Mouse (Mus musculus): ENCODE data around the gene Nrip1. TPM values are rescaled to one million over a fixed set of nuclear protein-coding genes. Genes with fewer than 3 reads are reported as not detected.

The Nrip1 gene
- total RNA-seq, 2 experiments from 2014 or later: 12.2 to 21.6 TPM

DNA sequence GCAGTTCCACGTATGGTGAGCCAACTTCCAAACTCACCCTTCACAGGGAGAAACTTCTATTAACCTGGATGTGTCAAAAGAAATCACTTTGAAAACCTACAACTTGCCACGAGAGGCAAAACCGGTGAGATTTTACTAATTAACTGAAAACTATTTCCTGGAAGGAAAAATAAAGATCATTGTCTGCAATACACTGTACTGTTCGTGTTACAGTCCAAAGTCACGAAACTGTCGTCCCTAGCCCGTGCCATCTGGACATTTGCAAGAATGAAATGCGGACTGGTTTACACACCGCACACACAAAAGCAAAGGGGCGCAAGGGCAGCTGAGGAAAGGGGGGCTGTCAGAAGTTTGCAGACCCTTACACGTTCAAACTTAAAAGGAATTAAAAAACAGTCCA is 24.6 kb downstream of the Nrip1 start:
- ATAC-seq (ENCODE audit: poor library complexity, severe bottlenecking): no peak

DNA sequence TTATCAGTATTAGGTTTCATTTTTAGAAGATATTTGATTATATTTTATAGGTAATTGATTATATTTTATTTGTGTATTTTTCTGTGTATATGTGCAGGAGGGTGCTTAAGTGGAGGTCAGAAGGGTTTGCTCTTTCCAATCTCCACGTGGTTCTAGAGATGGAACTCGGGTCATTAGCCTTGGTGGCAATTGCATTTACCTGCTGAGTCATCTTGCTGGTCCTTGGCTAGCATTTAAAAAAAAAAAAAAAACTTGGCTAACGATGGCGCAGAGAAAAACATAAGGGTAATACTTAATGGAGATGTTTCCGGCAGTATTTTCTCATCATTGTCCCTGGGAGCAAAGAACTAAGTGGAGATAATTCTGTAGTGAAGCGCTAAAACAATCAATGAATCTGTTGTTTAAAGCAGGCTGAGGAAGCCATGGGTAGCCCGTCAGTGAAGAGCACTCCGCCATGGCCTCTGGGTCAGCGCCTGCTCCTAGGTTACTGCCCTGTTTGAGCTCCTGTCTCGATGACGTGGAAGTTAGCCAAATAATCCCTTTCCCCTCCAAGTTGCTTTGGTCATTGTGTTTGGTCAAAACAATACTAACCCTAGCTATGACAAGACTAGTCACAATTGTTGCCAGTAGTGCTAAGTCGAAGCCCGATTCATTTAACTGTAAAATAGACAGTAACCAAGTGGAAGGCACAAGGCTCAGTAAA is 25.8 kb downstream of the Nrip1 start:
- ATAC-seq (ENCODE audit: poor library complexity, severe bottlenecking): no peak

DNA sequence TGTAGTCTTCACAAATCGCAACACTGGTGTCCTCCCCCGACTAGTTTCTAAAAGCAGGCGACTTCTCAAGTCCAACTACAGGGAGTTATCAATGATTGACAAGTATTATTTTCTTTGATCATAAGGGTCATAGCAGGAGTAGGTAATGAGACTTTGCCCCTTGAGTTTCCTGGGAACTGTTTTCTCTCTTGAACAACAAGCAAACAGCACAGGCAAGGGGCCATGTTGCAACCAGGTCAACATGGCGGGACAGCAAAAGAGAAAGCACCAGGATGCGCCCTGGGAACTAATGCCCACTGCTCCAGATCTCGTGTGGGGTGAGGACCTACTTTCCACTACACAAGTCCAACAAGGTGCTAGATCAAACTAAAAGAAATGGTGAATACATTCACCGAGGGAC is 27.3 kb downstream of the Nrip1 start:
- ATAC-seq (ENCODE audit: poor library complexity, severe bottlenecking): no peak

DNA sequence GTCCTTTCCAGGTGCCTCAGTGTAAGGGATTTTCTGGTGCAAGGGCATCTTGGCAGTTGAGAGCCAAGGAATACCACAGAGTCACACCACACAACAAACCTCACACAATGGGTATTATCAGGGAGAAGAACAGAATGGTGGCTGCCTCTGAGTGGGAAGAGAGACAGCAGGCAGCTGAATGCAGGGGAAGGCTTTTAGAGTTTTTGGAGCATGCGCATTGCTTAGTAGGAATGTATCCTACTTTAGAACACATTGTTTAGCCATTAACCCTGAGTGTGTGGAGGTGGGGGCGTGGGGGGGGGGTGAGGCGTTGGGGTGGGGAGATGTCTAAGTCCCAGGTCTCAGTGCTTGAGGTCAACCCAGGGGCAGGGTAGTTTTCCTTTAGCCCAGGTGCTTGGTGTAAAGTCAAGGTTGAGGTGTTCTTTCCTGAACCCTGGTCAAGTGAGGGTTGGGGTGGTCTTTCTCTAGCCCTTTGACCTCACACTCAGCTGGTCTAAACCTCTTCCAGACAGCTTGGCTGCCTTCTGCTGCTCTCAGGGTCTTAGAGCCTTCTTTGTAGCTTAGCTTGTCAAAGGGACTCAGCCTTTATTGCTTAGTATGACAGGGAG is 28.8 kb downstream of the Nrip1 start:
- ATAC-seq (ENCODE audit: poor library complexity, severe bottlenecking): no peak

DNA sequence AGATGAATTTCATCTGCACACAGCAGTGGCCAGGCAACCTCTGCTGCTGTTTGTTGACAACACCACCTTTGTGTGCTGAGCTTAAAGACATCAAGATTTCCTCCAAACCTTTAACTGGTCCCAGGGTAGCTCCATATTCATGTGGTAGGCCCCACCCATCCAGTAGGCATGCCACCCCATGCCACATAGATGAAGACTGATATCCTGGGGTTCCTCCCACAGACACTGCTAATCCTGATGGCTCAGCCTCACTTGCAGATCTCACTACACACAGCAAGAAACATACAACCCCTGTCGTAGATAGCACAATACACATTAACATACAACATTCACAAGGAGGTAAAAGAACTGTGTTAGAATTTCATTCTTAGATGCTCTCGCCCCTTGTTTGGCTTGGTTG is 29.6 kb downstream of the Nrip1 start:
- ATAC-seq (ENCODE audit: poor library complexity, severe bottlenecking): no peak

DNA sequence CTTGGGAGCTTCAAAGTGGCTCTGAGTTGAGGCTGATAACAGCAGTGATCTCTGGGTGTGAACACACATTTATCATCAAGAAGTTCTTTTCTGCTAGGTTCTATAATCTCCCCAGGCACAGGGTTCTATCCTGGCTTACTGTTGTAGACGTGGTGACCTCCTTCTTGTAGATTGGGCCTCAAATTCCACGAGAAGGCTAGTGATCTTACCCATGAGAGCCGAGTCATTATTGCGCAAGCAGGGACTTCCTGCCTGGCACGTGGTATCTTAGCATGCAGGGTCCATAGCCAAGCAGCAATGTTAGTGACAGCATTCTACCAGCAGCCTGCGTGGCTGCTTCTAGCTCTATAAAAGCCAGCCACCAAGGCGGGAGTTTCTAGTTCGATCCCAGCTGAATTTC is 32.0 kb downstream of the Nrip1 start:
- ATAC-seq (ENCODE audit: poor library complexity, severe bottlenecking): peak; percentile 69

DNA sequence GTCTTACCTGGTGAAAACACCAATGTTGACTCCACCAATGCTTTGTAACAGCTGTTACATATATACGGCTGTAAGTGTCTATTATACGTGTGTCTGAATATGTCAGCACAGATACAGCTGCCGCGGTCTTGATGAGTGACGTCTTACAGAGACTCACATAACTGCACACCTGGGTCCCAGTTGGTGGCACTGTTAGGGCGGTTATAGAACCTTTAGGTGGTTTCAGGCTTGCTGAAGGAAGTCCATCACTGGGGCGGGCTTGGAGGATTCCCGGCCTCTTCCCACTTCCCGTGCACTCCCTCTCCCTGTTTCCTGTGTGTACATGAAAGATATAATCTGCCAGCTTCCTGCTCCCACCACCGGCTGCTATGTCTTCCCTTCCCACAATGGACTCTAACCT is 34.4 kb downstream of the Nrip1 start:
- ATAC-seq (ENCODE audit: poor library complexity, severe bottlenecking): no peak

DNA sequence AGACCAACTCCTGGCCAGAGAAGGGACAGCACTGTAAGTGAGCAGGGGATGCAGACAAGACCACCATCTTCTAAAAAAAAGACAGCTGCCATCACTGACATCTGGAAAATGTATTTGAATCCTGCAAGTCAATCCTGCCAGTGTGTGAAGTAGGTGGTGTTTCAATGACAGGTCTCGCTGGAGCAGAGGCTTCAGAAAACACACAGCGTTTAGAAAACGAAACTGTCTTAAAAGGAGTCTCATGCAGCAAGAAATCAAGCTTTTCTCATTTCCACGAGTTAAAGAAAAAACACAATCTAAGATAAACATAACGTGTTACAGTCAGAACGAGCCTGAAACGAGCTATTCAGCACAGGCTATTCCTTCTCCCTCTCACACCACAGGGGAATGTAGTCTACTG is 36.3 kb downstream of the Nrip1 start:
- ATAC-seq (ENCODE audit: poor library complexity, severe bottlenecking): no peak

DNA sequence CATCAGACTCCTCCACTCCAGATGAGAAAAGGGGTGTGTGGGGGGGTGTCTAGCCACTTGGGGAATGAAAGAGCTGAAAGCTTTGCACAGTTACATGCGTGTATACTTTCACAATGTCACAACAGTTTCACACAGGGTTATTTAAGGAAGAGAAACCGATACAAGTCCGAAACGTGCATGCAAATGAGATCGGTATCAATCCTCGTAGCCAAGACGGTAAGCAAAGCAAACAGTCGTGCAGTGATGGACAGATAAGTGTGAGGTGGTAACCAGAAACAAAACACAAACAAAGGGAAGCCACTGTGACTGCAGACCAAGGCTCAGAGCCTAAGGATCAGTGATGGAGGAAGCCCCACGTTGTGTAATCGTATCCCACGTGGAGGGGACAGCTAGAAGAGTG is 36.7 kb downstream of the Nrip1 start:
- peak; percentile 77 for ATAC-seq (ENCODE audit: poor library complexity, severe bottlenecking)

DNA sequence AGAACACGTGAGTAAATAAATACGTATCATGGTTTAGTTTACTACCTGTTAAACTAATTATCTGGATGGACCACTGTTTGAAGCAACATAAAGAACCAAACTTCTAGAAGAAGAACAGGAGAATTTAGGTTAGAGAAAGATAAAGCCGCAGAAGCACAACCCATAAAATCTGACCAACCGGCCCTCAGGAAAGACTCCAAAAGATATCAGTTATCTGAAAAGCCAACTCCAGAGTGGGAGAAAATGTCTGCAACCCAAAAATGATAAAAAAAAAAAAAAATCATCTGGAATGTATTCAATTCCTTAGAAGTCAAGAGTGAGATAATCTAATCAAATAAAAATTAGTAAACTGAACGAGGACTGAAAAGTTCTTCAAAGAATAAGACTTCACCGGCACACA is 37.7 kb downstream of the Nrip1 start:
- no peak for ATAC-seq (ENCODE audit: poor library complexity, severe bottlenecking)

DNA sequence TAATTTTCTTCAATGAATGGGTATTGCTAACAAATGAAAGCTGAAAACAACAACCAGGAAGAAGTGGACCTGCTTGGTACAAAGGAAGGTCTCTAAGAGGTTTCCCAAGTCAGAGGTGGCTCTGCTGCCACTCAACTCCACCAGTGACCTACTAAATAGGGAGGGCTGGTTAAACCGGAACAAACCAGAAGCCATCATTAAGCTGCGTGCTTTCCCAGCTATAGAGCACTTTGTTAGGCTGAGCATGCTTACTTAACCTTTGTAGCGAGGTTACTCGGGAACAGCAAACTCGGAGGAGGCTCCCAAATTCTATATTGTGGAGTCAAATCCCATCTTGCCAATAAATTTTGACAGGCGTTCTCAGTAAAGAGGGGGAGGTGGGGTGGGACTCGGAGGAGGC is 41.5 kb downstream of the Nrip1 start:
- ATAC-seq (ENCODE audit: poor library complexity, severe bottlenecking): no peak

DNA sequence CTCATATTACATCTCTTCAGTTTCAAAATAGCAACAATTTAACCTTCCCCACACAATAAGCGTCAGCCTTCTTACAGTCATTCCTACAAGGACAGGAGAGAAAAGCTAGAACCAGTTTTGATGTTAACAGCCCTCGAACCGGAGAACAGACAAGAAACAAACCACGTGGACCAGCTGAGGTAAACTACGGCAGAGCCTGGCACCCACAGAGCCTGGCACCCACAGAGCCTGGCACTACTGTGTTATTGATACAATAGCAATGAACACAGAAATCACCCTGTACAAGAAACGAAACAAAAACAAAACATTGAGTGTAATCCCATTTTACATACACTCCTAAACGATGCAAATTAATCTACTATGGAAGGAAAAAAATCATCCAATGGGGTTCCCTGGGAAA is 42.4 kb downstream of the Nrip1 start:
- no peak for ATAC-seq (ENCODE audit: poor library complexity, severe bottlenecking)

DNA sequence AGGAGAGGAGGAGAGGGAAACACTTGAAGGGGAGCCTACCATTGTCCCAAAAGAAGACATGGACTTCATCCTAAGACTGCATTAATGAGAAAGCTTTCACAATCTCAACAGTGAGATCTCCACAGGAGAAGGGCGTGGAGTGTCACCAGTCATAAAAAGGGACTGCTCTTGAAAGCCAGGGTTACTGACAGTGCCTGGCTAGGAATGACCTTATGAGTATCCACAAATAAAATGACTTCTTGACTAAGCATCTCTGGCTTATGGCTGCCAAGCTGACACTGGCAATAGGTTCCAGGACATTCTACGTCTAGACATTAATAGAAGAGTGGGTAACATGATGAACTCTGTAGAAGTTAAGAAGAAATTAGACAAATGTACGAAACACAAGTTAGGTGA is 48.3 kb downstream of the Nrip1 start:
- ATAC-seq (ENCODE audit: poor library complexity, severe bottlenecking): no peak

DNA sequence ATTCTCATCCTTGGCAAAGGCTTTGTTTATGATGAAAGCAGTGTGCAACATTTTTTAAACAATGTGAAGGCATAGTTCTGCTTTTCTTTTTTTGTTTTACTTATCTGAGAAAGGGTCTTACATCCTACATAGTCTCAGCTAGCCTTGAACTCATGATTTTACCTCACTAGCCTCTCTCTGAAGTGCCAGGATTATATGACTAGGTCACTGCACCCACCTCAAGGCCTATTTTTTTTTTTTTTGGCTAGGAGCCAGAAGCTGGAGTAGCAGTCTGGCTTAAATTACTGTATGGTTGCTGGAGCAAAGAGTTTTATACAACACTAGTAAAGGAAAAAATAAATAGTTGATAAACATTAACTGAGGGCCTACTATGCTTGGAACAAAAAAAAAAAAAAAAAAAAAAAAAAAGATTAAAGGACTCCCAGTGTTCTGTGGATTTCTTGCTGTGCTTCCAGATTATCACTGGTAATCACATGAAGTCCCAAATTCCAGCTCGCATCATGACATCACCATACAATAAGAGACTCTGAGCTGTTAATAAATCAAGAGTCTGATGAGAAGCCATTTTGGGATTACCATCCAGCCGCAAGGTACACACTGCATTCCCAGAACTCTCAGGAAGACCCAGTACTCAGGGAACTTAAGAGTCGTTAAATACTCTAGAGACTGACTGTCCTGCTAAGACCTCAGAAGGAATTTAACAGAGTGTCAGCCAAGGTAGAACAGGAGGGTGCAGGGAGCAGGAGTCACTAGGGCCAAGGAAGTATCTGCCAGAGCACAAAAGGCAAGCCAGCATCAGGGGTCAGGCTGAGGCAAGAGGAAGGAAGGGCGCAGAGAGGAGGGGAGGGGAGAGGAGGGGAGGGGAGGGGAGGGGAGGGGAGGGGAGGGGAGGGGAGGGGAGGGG is 49.0 kb downstream of the Nrip1 start:
- ATAC-seq (ENCODE audit: poor library complexity, severe bottlenecking): no peak

DNA sequence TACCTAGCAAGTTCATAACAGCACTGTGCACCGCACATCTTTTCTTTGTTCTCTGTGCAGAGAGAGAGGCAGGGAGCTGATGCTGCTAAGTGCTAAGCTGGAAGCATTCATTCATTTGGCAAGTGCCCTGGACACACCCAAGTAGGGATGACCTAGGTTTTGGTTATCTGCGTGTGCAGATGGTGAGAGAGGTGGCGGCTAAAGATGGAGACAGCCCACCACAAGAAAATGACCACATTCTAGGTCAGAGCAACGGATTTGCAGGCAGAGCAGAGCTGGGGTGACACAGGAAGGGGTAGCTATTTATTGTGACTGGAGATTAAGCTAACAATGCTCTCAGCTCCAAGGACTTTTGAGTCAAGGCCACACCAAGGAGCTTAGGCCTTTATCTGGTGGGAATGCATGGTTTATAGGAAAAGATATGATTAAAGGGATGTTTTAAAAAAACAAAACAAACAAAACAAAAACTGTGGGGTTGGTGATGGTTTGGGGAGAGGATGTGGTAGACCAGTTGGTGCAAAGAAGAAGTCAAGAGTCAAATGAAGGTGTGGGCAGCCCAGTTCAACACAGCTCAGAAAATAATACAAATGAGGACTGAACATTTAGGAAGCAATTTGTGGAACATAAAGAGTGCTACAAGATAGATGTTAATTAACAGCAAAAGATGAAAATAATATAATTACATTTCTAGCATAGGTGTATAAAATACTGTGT is 49.9 kb downstream of the Nrip1 start:
- peak; percentile 64 for ATAC-seq (ENCODE audit: poor library complexity, severe bottlenecking)

DNA sequence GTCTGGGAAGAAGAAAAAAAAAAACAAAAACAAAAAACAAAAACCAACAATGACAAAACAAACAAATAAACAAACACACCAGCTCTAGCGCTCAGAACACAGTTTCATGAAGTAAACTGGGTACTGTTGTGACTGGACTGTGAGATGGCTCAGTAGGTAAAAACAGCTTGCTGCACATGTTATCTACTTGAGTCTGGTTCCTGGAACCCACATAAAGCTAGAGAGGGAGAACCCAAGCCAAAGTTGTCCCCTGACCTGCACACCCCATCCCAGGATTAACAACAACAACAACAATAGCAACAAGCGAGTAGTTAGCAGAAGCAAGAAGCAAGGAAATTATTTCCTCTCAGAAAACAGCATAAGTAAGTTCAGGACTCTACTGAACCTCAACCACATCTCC is 50.5 kb downstream of the Nrip1 start:
- ATAC-seq (ENCODE audit: poor library complexity, severe bottlenecking): no peak

DNA sequence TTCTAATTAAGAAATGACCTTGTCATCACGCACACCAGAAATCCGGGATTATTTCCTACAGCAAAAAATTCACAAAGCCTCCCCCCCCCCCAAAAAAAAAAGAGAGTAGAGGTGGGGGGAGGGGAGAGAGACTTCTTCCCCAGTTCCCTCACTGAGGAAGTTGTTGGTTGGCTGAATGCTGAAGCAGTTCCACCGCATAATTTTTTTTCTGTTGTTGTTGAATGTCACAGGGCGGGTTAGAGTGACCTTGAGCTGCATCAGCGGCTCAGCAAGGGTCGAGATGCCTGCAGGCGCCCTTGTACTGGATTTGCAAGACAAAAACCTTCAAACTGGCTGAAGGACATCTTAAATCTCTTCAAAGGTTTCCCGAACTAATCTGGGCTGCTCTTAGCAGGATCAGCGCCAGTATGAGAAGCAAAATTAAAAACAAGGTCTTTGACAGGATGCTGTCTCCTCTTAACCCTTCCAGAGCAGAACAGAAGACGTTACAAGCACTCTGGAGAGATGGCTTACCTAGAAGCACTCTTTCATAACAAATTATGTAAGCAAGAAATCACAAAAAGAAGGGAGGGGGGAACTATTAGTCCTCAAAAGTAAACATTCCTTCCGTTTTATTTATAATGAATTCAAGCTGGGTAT is 52.0 kb downstream of the Nrip1 start:
- no peak for ATAC-seq (ENCODE audit: poor library complexity, severe bottlenecking)

DNA sequence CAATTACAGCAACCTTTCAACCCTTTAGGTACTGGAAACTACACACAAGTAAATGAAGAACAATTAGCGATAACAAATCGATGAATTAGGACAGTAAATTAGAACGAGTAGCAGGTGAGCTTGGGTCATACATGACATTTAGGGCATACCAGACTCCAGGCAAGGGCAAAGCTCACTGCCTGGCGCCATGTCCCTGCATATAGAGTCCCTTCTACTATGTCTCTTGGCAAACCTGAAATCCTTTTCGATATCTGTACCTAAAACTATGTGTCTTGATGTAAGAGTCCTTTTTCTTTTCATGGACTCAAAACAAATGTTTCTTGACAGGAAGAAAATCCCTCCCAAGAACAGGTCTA is 53.5 kb downstream of the Nrip1 start:
- ATAC-seq (ENCODE audit: poor library complexity, severe bottlenecking): no peak

DNA sequence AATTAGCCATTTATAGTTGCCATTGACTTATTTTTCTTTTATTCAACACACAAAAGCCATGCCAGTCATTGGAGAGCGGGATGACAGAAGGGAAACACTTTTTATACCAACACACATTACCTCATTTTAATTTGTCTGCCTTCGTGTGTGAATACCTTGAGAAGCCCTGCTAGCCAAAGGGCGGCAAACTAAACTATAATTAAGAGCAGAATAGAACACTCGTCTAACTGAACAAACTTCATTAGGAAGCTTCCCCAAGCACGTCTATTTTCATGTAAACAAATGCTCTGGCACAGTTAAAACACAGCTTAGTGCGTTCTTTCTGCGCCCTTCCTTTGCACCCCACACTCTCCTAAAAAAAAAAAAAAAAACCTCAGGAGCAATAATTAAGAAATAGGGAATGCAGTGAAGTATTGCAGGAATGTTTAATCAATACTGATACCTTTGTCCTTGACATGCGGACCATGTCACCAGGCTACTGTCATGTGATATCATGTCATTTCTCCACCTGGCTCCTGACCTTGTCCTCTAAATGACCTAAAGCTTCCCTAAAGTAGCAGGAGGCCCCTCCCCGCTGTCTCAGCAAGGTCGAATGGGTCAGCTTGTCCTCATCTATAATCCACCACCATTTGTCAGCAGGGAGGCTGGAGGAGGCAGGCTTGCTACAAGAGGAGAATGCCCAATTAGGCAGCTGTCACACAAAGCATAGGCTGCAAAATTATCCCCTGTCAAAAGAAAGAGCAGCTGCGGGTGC is 54.1 kb downstream of the Nrip1 start:
- no peak for ATAC-seq (ENCODE audit: poor library complexity, severe bottlenecking)

DNA sequence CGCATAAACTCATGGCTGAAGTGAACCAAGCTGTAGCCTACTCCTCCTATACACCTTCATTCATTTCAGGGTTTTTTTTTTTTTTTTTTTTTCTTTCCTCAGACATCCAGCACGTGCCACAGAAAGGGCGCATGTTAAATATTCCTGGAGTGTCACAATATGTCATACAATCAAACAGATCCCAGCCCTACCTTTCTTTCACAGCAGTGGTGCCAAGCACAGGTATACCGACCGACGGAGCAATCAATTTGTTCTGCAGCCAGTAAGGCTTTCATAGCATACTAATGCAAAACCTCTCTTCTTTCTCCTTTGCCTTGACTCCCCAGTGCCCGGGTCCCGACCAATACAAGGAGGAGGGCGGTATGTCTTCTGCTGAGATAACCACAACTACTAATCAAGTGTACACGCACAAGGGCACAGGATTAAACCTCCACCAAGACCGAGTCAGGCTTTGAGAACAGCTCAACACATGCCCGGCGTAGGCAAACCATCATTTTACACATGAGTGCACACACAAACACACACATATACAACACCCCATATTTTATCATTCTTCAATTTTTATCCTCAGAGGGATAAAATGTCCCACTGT is 55.2 kb downstream of the Nrip1 start:
- no peak for ATAC-seq (ENCODE audit: poor library complexity, severe bottlenecking)
